Mouse (Mus musculus) adrenal gland, postnatal 36 days (tissue): ENCODE measurements around the gene Gm7544. TPM values are rescaled to one million over a fixed set of nuclear protein-coding genes. Genes with fewer than 3 reads are reported as not detected.
A peak's percentile ranks its signal among the peaks of the same experiment; 100 is the strongest.
"Not testable (repeated sequence)": the region's sequence is repeated elsewhere in the genome, so short reads cannot be mapped to it uniquely, and the experiment has no call there.

Source experiments
- DNase-seq, 2 experiments: peaks; one replicate each; pipeline ENCODE4 v3.0.0; 2021; ENCODE audit warnings: mixed read lengths in 1 of 2
- long read RNA-seq, 2 experiments: library from polyadenylated mRNA; stranded (forward); transcript quantifications; one replicate each; pipeline ENCODE4 v2.0.0; 2021; ENCODE audit warnings: borderline sequencing depth in 2 of 2
- total RNA-seq, 2 experiments: library from RNA; stranded (reverse); gene quantifications; 2 replicates each; pipeline ENCODE4 v1.2.3; 2021

Gene Gm7544
- total RNA-seq, result not detected
- long read RNA-seq, experiment 1, result 0 reads
- long read RNA-seq, experiment 2, result 0 reads

DNA sequence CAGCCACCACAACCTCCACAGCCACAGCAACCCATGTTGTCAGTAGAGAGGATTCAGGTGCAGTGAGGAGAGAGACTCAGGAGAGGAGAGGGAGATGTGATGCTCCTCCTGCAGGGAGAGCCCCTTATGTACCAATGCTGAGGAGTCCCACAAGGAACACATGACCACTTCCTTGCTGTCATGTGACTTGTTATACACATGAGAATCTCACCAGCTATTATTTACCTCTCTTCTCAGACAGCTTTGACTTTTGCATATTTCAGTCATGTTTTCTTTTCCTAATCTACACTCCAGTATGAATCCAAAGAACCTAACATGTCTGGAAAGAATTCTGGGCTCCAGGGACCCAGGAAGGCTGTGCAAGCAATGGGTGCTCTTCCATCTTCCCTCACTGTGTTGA lies at the start of gene Gm7544:
Gene Gm7544, minus strand, starts transcription at position 101 of the 400 bp plus-strand sequence.
- not testable (repeated sequence) for DNase-seq

DNA sequence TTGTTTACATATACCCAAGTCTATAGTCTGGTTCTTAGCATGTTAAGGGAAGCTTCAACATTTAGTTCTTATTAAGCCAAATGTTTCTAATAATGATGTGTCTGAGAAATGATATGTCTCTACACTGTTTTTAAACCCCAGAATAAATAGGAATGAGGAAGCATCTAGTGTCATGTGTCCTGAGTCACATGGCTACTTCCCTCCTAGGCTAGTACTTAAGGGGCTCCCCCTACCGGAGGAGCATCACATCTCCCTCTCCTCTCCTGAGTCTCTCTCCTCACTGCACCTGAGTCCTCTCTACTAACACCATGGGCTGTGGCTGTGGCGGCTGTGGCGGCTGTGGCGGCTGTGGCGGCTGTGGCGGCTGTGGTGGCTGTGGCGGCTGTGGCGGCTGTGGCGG lies 44.5 kb upstream of the Gm7544 start, which contains the start of gene Gm47959:
Gene Gm47959, plus strand, starts transcription at position 243 of the 400 bp plus-strand sequence.
- DNase-seq, result not testable (repeated sequence)

DNA sequence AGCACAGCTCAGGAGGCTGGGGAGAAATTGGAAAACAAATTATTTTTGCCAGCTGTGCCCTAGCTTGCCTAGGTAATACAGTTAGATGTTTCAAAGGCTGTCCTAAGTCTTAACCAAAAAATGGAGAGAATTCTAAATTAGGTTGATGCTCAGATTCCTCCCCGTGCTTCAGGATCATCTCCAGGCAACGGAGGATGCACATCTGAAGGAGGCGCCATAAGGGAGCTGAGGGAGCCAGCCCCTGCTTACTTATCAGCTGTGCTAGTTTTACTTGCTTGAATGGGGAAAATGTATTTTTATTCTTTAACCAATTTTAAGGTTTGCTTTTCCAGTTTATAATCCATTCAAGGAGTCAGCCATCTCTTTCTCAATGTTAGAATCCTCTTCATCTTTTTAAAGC lies 38.1 kb upstream of the Gm7544 start:
- no peak for DNase-seq

DNA sequence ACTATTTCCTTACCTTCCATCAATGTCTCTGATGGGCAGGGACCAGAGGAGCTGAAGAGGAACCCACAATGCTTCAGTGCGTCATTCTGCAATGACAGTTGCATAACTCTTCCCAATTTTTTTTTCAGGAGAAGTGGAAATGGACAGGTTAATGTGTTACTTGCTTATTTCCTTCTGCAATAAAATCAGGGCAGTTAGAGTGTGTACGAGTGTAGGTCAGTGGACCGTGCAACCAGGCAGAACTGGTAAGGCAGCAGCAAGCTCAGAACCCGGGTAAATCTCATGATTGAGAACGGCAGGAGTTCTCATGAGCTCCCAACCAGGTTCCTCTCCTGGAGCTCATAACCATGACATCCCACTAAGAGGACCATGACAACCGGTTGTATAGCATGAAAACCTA lies 36.3 kb upstream of the Gm7544 start:
- no peak for DNase-seq

DNA sequence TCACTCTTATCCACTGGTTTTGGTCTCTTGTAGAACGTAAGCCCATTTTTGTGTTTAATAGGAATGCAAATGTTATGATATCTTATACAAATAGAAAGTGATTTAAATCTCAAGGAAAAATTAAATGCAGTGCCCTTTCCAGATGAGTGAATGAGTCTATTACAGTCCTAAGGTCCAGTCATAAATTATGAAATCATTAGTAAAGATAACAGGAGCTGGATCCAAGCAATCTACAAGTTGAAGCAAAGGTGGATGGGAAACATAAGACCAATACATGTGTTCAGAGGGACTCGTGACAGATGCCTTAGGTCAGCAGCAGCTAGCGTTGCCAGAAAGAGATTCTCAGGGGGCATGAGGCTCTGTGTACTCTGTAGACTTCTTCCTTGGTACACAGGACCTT lies 35.8 kb upstream of the Gm7544 start:
- no peak for DNase-seq

DNA sequence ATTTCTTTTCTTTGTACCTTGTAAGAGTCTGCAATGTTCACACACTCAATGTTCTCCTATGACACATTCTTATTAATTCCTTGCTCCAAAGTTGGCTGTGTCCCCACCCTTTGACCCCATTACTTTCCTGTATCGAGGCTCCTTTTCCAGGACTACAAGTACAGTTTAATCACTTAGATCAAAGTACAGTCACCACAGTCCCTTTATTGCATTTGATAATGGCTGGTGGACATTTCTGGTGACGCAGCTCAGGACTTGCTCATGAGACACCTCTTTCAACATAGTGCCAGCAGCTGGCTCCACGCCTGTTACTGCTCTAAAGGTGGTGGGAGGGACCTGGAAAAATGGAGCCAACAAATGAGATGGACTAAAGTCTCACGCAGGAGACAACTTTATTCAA lies 35.2 kb upstream of the Gm7544 start:
- DNase-seq, result peak in 1 of 2 experiments; percentile 20

DNA sequence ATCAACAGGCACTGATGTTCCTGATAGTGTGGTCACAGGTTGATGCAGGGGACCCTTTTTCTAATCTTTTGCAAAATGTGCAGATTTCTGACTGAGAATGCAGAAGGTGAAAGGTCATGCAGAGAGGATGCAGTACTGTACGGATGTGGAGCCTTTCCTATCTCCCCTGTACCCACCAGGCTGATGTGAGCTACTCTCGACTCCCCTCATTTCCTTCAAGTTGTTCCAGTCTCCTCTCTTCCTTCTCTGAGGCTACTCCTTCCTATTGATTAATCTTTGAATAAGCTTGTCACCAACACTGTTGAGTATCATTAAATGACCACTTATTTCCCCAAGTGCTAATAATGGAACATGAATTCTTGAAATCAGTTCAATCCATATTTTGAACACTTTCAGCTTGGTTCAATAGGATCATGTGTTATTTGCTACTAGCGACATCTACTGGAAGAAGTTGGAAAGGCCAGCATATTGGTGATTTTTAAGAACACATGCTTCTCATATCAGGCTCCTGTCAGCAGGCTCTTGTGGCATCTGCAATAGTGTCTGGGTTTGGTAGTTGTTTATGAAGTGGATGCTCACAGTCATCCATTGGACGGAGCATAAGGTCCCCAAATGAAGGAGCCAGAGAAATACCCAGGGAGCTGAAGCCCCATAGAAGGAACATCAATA lies 31.9 kb upstream of the Gm7544 start:
- DNase-seq, result peak in 1 of 2 experiments; percentile 60

DNA sequence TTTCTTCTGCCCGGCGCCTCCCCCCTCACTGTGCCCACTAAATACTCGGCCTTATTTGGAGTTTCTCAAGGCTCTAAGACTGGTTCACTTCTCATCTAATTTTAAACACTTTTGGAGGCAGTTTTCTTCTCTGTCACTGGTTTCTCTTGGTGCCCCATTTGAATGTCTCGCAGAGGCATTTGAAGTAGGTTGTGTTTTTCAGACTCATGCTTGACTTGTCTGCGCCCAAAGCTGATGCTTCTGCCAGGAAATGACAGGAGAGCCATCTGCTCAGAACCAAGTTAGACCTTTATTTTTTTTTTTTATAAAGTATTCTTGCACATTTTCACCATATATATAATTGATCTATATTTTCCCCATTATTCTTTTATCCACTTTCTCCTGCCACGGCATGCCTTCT lies 30.9 kb upstream of the Gm7544 start:
- DNase-seq, result no peak

DNA sequence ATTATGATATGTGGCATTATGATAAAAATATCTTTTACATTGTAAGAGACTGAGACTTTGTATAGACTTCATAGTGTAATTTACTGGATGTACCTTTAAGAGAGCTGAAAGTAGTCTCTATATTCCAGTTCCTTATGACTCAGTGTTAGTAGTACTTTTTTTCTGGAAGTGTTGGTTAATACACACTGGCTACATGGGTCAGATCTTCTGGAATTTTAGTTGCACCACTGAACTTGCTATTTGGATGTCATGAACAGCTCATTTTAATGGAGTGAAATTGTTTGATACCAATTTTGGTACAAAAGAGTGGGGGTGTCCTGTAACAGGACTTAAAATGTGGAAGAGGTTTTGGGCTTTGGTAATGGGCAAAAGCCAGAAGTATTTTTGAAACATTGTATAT lies 22.0 kb upstream of the Gm7544 start:
- no peak for DNase-seq

DNA sequence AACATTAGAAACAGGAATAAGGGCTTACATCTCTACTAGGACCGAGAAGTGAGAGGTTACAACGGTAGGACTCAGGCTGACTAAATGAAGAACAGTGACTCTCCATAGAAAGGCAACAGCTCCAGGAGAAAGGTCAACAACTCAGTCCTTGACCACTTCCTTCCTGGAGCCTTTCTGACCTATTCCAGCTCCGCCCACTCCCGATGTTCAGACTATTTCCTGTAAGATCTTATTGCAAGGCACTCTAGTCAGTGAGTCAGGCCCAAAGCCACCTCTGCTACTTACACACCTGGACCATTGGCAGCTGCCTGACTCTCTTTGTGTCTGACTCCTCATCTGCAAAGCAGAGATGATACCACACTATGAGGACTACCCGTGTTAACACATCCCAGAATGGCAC lies 19.9 kb upstream of the Gm7544 start:
- peak in 1 of 2 experiments; percentile 48 for DNase-seq

DNA sequence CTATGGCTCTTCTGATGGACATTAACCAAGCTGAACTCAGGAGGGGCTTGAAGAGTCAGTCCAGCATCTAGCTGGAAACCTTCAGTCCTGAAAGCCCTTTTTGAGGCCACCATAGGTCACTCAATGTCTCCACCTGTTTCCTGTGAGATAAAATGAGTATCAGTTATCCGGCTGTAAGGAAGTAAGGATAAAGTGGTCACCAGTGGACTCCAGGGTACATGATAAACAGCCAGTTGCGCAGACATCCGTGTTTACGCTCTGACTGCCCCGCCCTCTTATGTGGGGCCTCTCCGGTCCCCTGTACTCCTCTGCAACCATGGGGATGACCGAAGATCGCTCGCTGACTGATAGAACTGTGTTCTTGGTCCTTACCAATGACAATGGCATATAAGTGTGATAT lies 18.5 kb upstream of the Gm7544 start:
- DNase-seq, result no peak

DNA sequence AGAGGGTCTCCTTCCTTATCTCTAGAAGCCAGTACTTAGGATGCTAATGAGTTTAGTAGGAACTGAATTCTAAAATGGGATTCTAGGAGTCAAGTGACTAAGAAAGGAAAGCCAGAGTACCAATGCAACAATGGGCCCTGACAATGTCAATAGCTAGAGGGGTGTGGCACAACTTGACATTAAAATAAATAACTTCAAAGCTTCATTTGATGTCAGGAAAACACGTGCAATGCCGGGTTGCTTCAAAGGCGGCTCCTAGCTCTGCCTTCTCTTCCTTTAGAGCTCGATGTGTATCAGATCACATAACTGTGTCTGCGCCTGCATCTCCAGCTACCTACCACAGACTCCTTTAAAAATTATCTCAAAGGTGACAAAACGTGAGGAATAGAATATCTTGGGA lies 18.1 kb upstream of the Gm7544 start:
- no peak for DNase-seq

DNA sequence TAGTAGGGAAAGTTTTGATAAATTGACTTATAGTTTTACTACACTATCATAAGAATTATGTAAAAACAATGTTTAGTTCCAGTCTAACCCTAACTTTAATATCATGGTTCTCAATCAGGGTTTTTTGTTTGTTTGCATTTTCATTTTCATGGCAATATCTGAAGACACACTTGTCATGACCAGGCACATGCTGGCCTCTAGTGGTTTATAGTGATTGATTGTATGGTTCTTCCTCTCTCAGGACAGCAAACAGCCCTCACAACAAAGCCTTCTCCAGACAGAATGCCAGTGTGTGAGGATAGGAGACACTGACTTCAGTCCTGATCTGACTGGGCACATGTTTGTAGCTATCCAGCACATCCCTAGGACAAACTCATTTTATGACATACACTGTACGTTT lies 17.4 kb upstream of the Gm7544 start:
- DNase-seq, result no peak

DNA sequence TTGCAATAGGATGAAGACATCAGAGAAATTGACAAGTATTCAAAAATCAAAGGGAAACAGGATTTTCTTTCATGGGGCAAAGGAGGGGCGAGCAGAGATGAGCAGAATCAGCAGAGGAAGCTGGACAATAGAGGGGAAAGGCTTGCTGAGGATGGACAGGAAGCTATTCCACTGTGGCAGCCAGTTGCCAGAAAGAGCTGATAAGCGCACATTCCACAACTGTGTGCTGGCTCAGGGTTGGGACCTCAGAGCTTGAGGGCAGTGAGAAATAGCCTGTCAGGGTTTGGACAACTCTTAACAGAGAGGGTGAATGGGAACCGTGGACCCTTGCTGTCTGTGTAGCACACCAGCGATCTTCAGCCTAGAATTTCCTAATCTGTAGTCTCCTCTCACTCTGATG lies 16.2 kb upstream of the Gm7544 start:
- peak; percentile 59 to 67 for DNase-seq

DNA sequence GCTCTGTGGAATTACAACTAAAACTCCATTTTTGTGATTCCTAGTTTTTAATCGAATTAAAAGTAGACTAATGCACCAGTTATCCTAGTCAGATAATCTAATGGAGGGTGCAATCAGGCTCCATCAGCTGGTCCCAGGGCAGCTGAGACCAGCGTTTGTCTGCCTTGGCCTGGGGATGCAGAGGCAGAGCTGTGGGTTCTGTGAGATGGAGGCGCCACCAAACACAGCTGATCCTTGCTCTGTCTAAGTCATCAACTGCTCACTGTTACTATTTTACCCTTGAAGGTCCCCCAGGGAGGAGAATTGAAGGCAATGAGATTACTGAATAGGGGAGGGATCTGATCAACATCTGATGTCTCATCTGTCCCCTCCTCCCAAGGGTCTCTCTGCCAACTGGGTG lies 10.6 kb upstream of the Gm7544 start:
- no peak for DNase-seq

DNA sequence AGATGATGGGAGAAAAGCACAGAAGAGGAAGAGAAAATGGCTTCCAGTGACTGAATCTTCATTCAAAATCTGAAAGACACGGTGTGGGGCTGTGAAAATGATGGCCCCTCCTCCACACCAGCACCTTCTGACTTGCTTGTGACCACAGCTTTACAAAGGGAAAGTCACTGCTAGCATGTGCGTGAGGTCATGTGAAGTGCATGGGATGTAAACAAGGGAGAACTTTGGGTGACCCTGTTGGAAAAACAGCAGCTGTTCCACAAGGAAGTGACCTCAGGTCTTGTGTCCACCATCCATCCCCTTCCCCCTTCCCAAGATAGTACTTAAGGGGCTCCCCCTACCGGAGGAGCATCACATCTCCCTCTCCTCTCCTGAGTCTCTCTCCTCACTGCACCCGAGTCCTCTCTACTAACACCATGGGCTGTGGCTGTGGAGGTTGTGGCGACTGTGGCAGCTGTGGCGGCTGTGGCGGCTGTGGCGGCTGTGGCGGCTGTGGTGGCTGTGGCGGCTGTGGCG lies 4.1 kb upstream of the Gm7544 start, which contains the start of gene Gm47955:
Gene Gm47955, plus strand, starts transcription at position 417 of the 516 bp plus-strand sequence.
- no peak for DNase-seq

DNA sequence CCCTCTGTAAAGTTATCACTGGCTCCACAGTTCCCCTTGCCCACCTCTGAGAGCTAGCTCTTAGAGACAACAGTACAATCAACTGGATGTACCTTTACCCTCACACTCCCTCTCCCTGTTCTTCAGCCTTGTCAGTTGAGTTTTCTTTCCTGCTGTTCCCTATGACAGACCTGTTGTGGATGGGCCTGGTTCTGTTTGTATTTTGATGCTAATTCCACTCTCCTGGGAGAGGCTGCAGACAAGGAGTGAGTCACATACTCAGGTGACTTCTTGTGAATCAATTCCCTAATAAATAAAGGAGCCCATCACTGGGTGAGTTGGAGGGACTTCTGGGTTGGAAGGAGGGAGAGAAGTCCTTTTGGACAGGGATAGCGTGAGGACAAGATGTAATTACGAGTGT lies 7.2 kb downstream of the Gm7544 start:
- no peak for DNase-seq

DNA sequence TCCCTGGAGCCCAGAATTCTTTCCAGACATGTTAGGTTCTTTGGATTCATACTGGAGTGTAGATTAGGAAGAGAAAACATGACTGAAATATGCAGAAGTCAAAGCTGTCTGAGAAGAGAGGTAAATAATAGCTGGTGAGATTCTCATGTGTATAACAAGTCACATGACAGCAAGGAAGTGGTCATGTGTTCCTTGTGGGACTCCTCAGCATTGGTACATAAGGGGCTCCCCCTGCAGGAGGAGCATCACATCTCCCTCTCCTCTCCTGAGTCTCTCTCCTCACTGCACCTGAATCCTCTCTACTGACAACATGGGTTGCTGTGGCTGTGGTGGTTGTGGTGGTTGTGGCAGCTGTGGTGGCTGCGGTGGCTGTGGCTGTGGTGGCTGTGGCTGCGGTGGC lies 9.8 kb downstream of the Gm7544 start:
- not testable (repeated sequence) for DNase-seq

DNA sequence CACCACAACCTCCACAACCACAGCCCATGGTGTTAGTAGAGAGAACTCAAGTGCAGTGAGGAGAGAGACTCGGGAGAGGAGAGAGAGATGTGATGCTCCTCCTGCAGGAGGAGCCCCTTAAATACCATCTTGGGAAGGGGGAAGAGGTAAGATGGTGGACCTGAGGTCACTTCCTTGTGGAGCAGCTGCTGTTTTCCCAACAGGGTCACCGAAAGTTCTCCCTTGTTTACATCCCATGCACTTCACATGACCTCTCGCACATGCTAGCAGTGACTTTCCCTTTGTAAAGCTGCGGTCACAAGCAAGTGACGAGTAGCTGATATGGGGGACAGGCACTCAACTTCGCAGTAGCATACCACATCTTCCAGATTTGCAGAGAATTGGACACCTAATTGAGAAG lies 12.5 kb downstream of the Gm7544 start, which contains the start of gene A030003K21Rik:
Gene A030003K21Rik, minus strand, starts transcription at position 94 of the 400 bp plus-strand sequence.
- not testable (repeated sequence) for DNase-seq

DNA sequence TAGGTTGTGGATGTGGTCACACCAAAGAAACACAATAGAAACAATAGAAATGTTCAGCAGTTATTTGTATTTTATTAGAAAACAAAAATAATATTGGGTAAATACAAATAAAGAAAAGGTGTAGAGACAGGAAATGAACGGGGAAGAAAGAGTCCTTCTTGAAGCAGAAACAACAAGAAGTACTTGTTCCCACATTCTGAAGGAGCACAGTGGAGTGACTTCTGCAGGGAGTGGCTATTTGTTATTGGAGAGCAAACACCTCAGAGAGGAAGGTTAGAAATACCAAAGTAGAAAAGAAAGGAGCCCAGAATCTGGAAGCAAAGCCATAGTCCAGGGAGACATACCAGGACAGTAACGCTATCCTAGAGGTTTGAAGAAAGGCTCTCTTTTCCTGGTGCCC lies 13.3 kb downstream of the Gm7544 start:
- DNase-seq, result not testable (repeated sequence)

DNA sequence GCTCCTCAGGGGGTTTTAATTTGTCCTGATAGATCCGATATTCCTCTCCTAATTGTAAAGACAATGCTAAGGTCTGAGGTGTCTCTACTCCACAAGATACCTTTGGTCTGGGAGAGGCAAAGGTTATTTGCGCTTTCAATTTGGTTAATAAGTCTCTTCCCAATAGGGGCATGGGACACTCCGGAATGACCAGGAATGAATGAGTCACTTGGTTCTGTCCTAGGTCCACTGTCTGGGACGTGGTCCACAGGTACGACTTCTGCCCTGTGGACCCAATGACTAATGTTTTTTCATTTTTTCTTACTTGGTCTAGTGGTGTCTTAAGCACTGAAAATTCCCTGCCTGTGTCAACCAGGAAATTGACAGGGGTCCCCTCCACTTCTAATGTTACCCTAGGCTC lies 17.1 kb downstream of the Gm7544 start:
- no peak for DNase-seq

DNA sequence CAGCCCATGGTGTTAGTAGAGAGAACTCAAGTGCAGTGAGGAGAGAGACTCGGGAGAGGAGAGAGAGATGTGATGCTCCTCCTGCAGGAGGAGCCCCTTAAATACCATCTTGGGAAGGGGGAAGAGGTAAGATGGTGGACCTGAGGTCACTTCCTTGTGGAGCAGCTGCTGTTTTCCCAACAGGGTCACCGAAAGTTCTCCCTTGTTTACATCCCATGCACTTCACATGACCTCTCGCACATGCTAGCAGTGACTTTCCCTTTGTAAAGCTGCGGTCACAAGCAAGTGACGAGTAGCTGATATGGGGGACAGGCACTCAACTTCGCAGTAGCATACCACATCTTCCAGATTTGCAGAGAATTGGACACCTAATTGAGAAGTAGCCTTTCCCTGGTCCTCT lies 24.5 kb downstream of the Gm7544 start, which contains the start of gene Gm6217:
Gene Gm6217, minus strand, starts transcription at position 74 of the 400 bp plus-strand sequence.
- DNase-seq, result not testable (repeated sequence)

DNA sequence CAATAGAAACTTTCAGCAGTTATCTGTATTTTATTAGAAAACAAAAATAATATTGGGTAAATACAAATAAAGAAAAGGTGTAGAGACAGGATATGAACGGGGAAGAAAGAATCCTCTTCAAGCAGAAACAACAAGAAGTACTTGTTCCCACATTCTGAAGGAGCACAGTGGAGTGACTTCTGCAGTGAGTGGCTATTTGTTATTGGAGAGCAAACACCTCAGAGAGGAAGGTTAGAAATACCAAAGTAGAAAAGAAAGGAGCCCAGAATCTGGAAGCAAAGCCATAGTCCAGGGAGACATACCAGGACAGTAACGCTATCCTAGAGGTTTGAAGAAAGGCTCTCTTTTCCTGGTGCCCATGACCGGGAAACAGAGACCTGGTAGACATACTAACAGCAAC lies 25.3 kb downstream of the Gm7544 start:
- not testable (repeated sequence) for DNase-seq

DNA sequence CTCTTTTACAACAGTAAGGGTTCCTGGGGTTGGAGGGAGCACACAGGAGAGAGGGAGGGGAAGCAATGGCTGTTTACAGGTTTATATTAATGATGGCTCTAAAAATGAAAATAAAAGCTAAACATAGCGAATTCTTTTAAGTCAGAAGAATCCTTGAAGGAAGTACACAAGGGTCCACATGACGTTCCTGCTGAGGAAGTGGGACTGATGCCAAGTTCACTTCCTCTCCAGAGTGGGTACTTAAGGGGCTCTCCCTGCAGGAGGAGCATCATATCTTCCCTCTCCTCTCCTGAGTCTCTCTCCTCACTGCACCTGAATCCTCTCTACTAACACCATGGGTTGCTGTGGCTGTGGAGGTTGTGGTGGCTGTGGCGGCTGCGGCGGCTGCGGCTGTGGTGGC lies 31.2 kb downstream of the Gm7544 start, which contains the start of gene A030014E15Rik:
Gene A030014E15Rik, plus strand, starts transcription at position 268 of the 400 bp plus-strand sequence.
- DNase-seq, result peak in 1 of 2 experiments; percentile 8
